Mouse (Mus musculus): Measurements from ENCODE around the gene Hemk1. TPM values are rescaled to one million over a fixed set of nuclear protein-coding genes. Genes with fewer than 3 reads are reported as not detected.
"Not testable (repeated sequence)": the region's sequence is repeated elsewhere in the genome, so short reads cannot be mapped to it uniquely, and the experiment has no call there.

The Hemk1 gene
- polyA plus RNA-seq, 1 experiment from 2014 or later, result 18.8 TPM

DNA sequence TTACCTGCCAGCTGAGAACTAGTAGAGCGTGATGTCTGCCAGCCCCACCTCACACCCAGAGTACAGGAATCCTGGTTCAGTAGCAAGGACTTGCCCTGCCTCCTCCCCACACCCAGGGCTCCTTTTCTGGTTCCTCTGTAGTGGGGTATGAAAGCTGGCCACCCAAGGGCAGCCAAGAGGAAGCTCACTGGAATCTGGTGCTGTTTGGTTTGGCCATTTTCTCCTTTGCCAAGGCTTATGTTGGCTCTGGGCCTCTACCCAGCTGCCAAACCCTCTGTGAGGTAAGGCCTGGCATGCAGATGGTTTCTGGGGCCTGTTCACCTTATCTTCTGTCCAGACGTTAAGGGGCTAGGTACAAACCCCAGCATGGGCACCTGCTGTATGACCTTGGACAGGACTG, 22.4 kb downstream of the Hemk1 start:
- ATAC-seq, result no peak
- 81% methylated on average over 2 of the region's 2 CpGs for WGBS
- H3K4me2 ChIP-seq (ENCODE audit: low read length), result no peak overlapping the region
- no peak overlapping the region for H3K4me3 ChIP-seq (replicated peaks; ENCODE audit: low read length)
- H3K27me3 ChIP-seq (replicated peaks; ENCODE audit: control insufficient read depth, insufficient read depth, low read length), result no peaks in the 10 kb centered on the region
- H3K9ac ChIP-seq (replicated peaks; ENCODE audit: low read depth, low read length), result no peak overlapping the region
- H3K27ac ChIP-seq (ENCODE audit: low read length), result no peak overlapping the region
- no peaks in the 10 kb centered on the region for H3K36me3 ChIP-seq (ENCODE audit: control insufficient read depth, insufficient read depth)
- H3K4me1 ChIP-seq (replicated peaks; ENCODE audit: control insufficient read depth, insufficient read depth, low read length), result no peaks in the 10 kb centered on the region
- H3K9me3 ChIP-seq (ENCODE audit: control insufficient read depth, low read length), result no peaks in the 10 kb centered on the region

DNA sequence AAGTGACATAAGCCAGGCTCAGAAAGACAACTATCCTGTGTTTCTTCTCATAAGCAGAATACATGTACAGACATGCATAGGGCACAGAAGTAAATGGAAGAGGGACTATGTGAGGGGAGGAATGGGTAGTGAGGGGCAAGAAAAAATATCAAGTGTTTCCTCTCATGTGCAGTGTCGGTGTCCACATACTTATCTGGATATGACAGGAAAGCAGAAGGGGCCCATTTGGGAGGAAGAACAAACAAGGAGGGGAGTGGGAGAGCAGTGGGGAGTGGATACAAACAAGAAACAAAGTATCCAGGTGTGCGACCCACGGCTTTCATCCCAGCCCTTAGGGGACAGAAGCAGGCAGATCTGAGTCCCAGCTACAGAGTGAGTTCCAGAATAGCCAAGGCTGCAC, 24.2 kb downstream of the Hemk1 start:
- Histone ChIP-seq H3K27ac (ENCODE audit: low read length) (no peak overlapping the region), H3K36me3 (ENCODE audit: control insufficient read depth, insufficient read depth) (no peaks in the 10 kb centered on the region), H3K4me1 (replicated peaks; ENCODE audit: control insufficient read depth, insufficient read depth, low read length) (no peaks in the 10 kb centered on the region), H3K4me3 (replicated peaks; ENCODE audit: low read length) (no peak overlapping the region), H3K9me3 (ENCODE audit: control insufficient read depth, low read length) (no peaks in the 10 kb centered on the region), H3K4me2 (ENCODE audit: low read length) (no peak overlapping the region), H3K9ac (replicated peaks; ENCODE audit: low read depth, low read length) (no peak overlapping the region), H3K27me3 (replicated peaks; ENCODE audit: control insufficient read depth, insufficient read depth, low read length) (no peaks in the 10 kb centered on the region)
- 76% methylated on average over 3 of the region's 3 CpGs for WGBS
- no peak for ATAC-seq

GRCm38 (mm10) chr9:107312811-107313584, 25.2 kb downstream of the Hemk1 start:
- H3K4me2 ChIP-seq (ENCODE audit: low read length), result no peak overlapping the region
- no peak for ATAC-seq
- H3K27ac ChIP-seq (ENCODE audit: low read length), result no peak overlapping the region
- H3K27me3 ChIP-seq (replicated peaks; ENCODE audit: control insufficient read depth, insufficient read depth, low read length), result no peaks in the 10 kb centered on the region
- no peaks in the 10 kb centered on the region for H3K36me3 ChIP-seq (ENCODE audit: control insufficient read depth, insufficient read depth)
- no peaks in the 10 kb centered on the region for H3K9me3 ChIP-seq (ENCODE audit: control insufficient read depth, low read length)
- H3K9ac ChIP-seq (replicated peaks; ENCODE audit: low read depth, low read length), result no peak overlapping the region
- no peaks in the 10 kb centered on the region for H3K4me1 ChIP-seq (replicated peaks; ENCODE audit: control insufficient read depth, insufficient read depth, low read length)
- no peak overlapping the region for H3K4me3 ChIP-seq (replicated peaks; ENCODE audit: low read length)
- 69% methylated on average over 10 of the region's 10 CpGs for WGBS

- WGBS, result 72% methylated on average over 5 of the region's 5 CpGs
- Histone ChIP-seq H3K27me3 (replicated peaks; ENCODE audit: control insufficient read depth, insufficient read depth, low read length) (no peaks in the 10 kb centered on the region), H3K4me1 (replicated peaks; ENCODE audit: control insufficient read depth, insufficient read depth, low read length) (no peaks in the 10 kb centered on the region), H3K4me3 (replicated peaks; ENCODE audit: low read length) (no peak overlapping the region), H3K9ac (replicated peaks; ENCODE audit: low read depth, low read length) (no peak overlapping the region), H3K4me2 (ENCODE audit: low read length) (no peak overlapping the region), H3K36me3 (ENCODE audit: control insufficient read depth, insufficient read depth) (no peaks in the 10 kb centered on the region), H3K9me3 (ENCODE audit: control insufficient read depth, low read length) (no peaks in the 10 kb centered on the region), H3K27ac (ENCODE audit: low read length) (no peak overlapping the region)
- no peak for ATAC-seq
These were observed 28.6 kb downstream of the Hemk1 start for GRCm38 (mm10) chr9:107309600-107309999.

GRCm38 (mm10) chr9:107309171-107309570, 29.0 kb downstream of the Hemk1 start:
- no peak for ATAC-seq
- 86% methylated on average over 9 of the region's 9 CpGs for WGBS
- Histone ChIP-seq H3K9me3 (ENCODE audit: control insufficient read depth, low read length) (no peaks in the 10 kb centered on the region), H3K36me3 (ENCODE audit: control insufficient read depth, insufficient read depth) (no peaks in the 10 kb centered on the region), H3K27me3 (replicated peaks; ENCODE audit: control insufficient read depth, insufficient read depth, low read length) (no peaks in the 10 kb centered on the region), H3K27ac (ENCODE audit: low read length) (no peak overlapping the region), H3K4me3 (replicated peaks; ENCODE audit: low read length) (no peak overlapping the region), H3K4me2 (ENCODE audit: low read length) (no peak overlapping the region), H3K4me1 (replicated peaks; ENCODE audit: control insufficient read depth, insufficient read depth, low read length) (no peaks in the 10 kb centered on the region), H3K9ac (replicated peaks; ENCODE audit: low read depth, low read length) (no peak overlapping the region)

DNA sequence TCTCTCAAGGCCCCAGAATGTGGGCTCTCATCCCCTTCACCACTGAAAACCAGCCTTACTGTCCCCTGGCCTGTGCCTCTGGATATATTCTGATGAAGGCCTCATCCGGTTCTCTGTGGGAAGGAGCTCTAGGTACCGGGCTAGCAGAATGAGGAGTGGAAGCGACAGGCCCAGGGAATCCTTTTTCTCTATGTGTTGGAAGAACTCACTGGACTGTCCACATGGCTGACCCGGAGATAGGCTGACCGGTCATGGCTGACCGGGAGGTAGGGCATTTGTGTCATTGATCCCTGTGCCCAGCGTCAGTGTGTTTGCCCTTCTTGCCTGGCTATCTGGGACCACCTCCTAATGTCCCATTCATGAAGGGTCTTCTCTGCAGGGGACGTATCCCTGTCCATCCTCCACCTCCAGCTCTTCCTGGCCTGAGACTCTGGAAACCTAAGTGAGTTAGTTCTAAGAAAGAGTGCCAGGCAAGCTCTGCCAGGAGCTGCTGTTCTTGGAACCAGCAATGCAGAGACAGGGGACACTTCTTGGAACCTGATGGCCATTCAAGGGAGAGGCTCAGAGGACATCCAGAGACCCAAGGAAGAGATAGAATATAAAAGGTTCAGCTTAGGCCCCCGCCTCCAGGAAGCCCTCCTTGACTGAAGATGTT, 29.7 kb downstream of the Hemk1 start:
- WGBS, result 85% methylated on average over 9 of the region's 9 CpGs
- no peak for ATAC-seq
- Histone ChIP-seq H3K27me3 (replicated peaks; ENCODE audit: control insufficient read depth, insufficient read depth, low read length) (no peaks in the 10 kb centered on the region), H3K4me1 (replicated peaks; ENCODE audit: control insufficient read depth, insufficient read depth, low read length) (no peaks in the 10 kb centered on the region), H3K4me2 (ENCODE audit: low read length) (no peak overlapping the region), H3K36me3 (ENCODE audit: control insufficient read depth, insufficient read depth) (no peaks in the 10 kb centered on the region), H3K27ac (ENCODE audit: low read length) (no peak overlapping the region), H3K9me3 (ENCODE audit: control insufficient read depth, low read length) (no peaks in the 10 kb centered on the region), H3K9ac (replicated peaks; ENCODE audit: low read depth, low read length) (no peak overlapping the region), H3K4me3 (replicated peaks; ENCODE audit: low read length) (no peak overlapping the region)

DNA sequence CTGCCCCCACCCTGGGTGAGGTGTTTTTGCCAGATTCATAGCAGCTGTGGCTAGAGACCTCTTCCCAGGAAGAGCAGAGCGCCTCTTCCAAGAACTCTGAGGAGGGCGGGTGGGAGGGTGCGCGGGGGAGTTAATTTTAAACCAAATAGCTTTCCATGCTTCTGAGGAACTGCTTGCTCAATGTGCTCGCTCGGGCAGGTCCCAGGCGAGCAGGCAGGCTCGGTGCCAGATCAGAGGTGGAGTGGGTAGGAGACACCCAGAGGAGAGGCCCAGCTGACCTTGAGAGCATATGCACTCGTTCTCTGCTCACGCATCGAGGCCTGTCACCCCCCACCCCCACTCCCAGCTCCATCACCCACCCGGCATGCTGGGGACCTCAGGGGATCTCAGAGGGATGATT, 30.3 kb downstream of the Hemk1 start:
- WGBS, result 73% methylated on average over 12 of the region's 12 CpGs
- no peak for ATAC-seq
- H3K4me3 ChIP-seq (replicated peaks; ENCODE audit: low read length), result no peak overlapping the region
- no peaks in the 10 kb centered on the region for H3K27me3 ChIP-seq (replicated peaks; ENCODE audit: control insufficient read depth, insufficient read depth, low read length)
- H3K36me3 ChIP-seq (ENCODE audit: control insufficient read depth, insufficient read depth), result no peaks in the 10 kb centered on the region
- H3K27ac ChIP-seq (ENCODE audit: low read length), result no peak overlapping the region
- no peaks in the 10 kb centered on the region for H3K9me3 ChIP-seq (ENCODE audit: control insufficient read depth, low read length)
- H3K4me2 ChIP-seq (ENCODE audit: low read length), result no peak overlapping the region
- H3K9ac ChIP-seq (replicated peaks; ENCODE audit: low read depth, low read length), result no peak overlapping the region
- H3K4me1 ChIP-seq (replicated peaks; ENCODE audit: control insufficient read depth, insufficient read depth, low read length), result no peaks in the 10 kb centered on the region

DNA sequence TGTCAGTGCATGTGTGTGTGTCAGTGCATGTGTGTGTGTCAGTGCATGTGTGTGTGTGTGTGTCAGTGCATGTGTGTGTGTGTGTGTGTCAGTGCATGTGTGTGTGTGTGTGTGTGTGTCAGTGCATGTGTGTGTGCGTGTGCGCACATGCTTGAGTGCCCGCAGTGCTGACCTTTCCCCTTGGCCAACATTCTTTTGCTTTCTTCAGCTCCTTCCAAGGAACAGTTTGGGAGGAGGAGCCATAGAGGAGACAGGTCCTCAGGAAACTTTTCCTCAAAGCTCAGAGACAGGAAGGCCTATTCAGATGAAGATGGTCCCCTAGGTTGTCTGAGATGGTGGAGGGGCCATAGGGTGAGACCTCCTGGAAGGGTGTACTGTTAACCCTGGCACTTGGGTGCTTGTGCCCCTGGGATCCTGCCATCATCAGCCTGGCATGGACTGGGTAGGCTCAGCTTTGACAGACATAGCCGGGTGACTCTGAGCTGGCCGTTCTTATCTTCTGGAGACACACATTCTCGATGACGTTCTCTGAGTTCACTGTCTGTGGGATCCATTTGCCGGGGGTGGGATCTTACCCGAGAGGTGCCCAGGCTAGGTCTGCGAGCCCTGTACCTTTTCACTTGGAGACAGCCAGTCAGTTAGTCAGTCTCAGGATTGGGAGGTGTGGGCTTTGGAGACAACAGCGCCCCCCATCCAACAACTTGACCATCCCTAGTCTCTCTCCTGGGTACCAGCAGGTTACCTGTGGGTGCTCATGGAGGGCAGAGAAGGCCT, 30.9 kb downstream of the Hemk1 start:
- ATAC-seq, result no peak
- H3K36me3 ChIP-seq (ENCODE audit: control insufficient read depth, insufficient read depth), result no peaks in the 10 kb centered on the region
- H3K4me2 ChIP-seq (ENCODE audit: low read length), result no peak overlapping the region
- WGBS, result 92% methylated on average over 11 of the region's 11 CpGs
- H3K9me3 ChIP-seq (ENCODE audit: control insufficient read depth, low read length), result no peaks in the 10 kb centered on the region
- H3K9ac ChIP-seq (replicated peaks; ENCODE audit: low read depth, low read length), result no peak overlapping the region
- no peak overlapping the region for H3K4me3 ChIP-seq (replicated peaks; ENCODE audit: low read length)
- H3K4me1 ChIP-seq (replicated peaks; ENCODE audit: control insufficient read depth, insufficient read depth, low read length), result no peaks in the 10 kb centered on the region
- H3K27me3 ChIP-seq (replicated peaks; ENCODE audit: control insufficient read depth, insufficient read depth, low read length), result no peaks in the 10 kb centered on the region
- H3K27ac ChIP-seq (ENCODE audit: low read length), result no peak overlapping the region

DNA sequence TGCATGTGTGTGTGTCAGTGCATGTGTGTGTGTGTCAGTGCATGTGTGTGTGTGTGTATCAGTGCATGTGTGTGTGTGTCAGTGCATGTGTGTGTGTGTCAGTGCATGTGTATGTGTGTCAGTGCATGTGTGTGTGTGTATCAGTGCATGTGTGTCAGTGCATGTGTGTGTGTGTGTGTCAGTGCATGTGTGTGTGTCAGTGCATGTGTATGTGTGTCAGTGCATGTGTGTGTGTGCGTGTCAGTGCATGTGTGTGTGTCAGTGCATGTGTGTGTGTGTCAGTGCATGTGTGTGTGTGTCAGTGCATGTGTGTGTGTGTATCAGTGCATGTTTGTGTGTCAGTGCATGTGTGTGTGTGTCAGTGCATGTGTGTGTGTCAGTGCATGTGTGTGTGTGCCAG, 31.5 kb downstream of the Hemk1 start:
- H3K27me3 ChIP-seq (replicated peaks; ENCODE audit: control insufficient read depth, insufficient read depth, low read length); H3K9ac ChIP-seq (replicated peaks; ENCODE audit: low read depth, low read length); H3K27ac ChIP-seq (ENCODE audit: low read length); H3K36me3 ChIP-seq (ENCODE audit: control insufficient read depth, insufficient read depth); H3K9me3 ChIP-seq (ENCODE audit: control insufficient read depth, low read length); H3K4me3 ChIP-seq (replicated peaks; ENCODE audit: low read length); ATAC-seq; H3K4me1 ChIP-seq (replicated peaks; ENCODE audit: control insufficient read depth, insufficient read depth, low read length); H3K4me2 ChIP-seq (ENCODE audit: low read length): not testable (repeated sequence)
- 100% methylated on average over 1 of the region's 1 CpGs for WGBS
